Mouse (Mus musculus): Measurements from ENCODE around the gene Gm21981. TPM values are rescaled to one million over a fixed set of nuclear protein-coding genes. Genes with fewer than 3 reads are reported as not detected.

Gene Gm21981
- total and polyA plus RNA-seq, 3 experiments: 0.71 to 0.81 TPM; not detected in 1

DNA sequence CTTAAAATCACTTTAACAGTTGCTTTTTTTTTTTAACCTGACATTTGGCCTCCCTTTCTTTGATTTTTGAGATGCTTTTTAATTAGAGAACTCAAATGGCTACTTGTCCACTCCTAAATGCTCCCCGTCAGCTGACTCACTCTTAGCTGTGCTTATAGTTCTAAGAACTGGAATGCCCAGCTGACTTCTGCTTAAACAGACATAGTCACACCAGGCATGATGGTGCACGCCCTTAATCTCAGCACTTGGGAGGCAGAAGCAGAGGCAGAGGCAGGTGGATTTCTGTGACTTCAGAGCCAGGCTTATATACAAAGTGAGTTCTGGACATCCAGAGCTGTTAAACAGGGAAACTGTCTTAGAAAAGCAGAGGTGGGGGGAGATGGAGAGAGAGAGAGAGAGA, 42.3 kb downstream of the Gm21981 start:
- no peak overlapping the region for H3K4me3 ChIP-seq (ENCODE audit: control insufficient read depth in 1 of 2, insufficient read depth in 1 of 2, low read depth in 2 of 2, low read length in 2 of 2)
- H3K27me3 ChIP-seq (ENCODE audit: control insufficient read depth in 1 of 2, insufficient read depth in 2 of 2, low read length in 2 of 2): no peaks in the 10 kb centered on the region
- H3K4me1 ChIP-seq (ENCODE audit: control insufficient read depth in 1 of 2, insufficient read depth in 2 of 2, low read length in 2 of 2): no peaks in the 10 kb centered on the region
- TF ChIP-seq POLR2AphosphoS5 (IDR thresholded peaks at IDR 0.05; ENCODE audit: borderline replicate concordance, low read depth, low read length) (no peak), POLR2A (IDR thresholded peaks at IDR 0.05; ENCODE audit: control insufficient read depth in 1 of 2, insufficient read depth in 1 of 2, low read depth in 1 of 2, low read length in 2 of 2, poor library complexity in 1 of 2) (no peak), MYB (IDR thresholded peaks at IDR 0.05; ENCODE audit: low read depth, low read length) (no peak), ZMIZ1 (IDR thresholded peaks at IDR 0.05; ENCODE audit: low read depth, low read length) (no peak), JUND (IDR thresholded peaks at IDR 0.05; ENCODE audit: low read depth, low read length) (no peak), KAT2A (conservative IDR thresholded peaks at IDR 0.05; ENCODE audit: low read depth, low read length) (no peak), HCFC1 (IDR thresholded peaks at IDR 0.05; ENCODE audit: low read depth, low read length) (no peak), SMC3 (IDR thresholded peaks at IDR 0.05; ENCODE audit: low read depth, low read length) (no peak), GATA1 (IDR thresholded peaks at IDR 0.05; ENCODE audit: low read depth, low read length) (no peak), MAFK (IDR thresholded peaks at IDR 0.05; ENCODE audit: borderline replicate concordance, low read depth, low read length) (no peak)
- no peaks in the 10 kb centered on the region for H3K79me2 ChIP-seq (ENCODE audit: control insufficient read depth, insufficient read depth, low read length, poor library complexity)
- H3K36me3 ChIP-seq (ENCODE audit: control insufficient read depth in 1 of 2, insufficient read depth in 2 of 2, low read length in 2 of 2): no peaks in the 10 kb centered on the region
- H3K9ac ChIP-seq (ENCODE audit: control insufficient read depth, low read depth, low read length, poor library complexity, severe bottlenecking): no peak overlapping the region
- no peak overlapping the region for H3K27ac ChIP-seq (ENCODE audit: control insufficient read depth, low read depth, low read length)
- DNase-seq (ENCODE audit: low read depth, low spot score): no peak
- H3K9me3 ChIP-seq (replicated peaks; ENCODE audit: insufficient read depth, low read length): no peaks in the 10 kb centered on the region

DNA sequence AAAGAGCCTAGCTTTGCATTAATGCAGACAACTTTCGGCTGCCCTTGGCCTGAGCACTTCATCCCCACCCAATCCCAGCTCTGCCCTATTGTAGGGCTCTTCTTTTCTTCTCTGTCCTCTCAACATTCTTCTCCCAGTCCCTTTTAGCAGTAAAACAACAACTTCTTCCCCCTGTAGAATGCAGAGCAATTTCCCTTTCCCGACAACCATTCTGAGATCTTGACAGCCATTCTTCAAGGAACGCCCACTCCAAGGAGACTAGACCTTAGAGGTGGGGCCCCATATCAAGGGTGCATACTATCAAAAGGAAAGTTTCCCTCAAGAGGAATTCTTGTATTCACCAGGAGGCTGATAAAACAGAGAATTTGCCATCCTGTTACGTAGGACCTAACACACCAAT, 45.3 kb downstream of the Gm21981 start:
- H3K27me3 ChIP-seq (ENCODE audit: control insufficient read depth in 1 of 2, insufficient read depth in 2 of 2, low read length in 2 of 2): no peaks in the 10 kb centered on the region
- H3K4me1 ChIP-seq (ENCODE audit: control insufficient read depth in 1 of 2, insufficient read depth in 2 of 2, low read length in 2 of 2): no peaks in the 10 kb centered on the region
- no peaks in the 10 kb centered on the region for H3K79me2 ChIP-seq (ENCODE audit: control insufficient read depth, insufficient read depth, low read length, poor library complexity)
- no peaks in the 10 kb centered on the region for H3K9me3 ChIP-seq (replicated peaks; ENCODE audit: insufficient read depth, low read length)
- no peaks in the 10 kb centered on the region for H3K36me3 ChIP-seq (ENCODE audit: control insufficient read depth in 1 of 2, insufficient read depth in 2 of 2, low read length in 2 of 2)
- H3K4me3 ChIP-seq (ENCODE audit: control insufficient read depth in 1 of 2, insufficient read depth in 1 of 2, low read depth in 2 of 2, low read length in 2 of 2): no peak overlapping the region
- no peak overlapping the region for H3K27ac ChIP-seq (ENCODE audit: control insufficient read depth, low read depth, low read length)
- TF ChIP-seq KAT2A (conservative IDR thresholded peaks at IDR 0.05; ENCODE audit: low read depth, low read length): no peak
- TF ChIP-seq NRF1 (IDR thresholded peaks at IDR 0.05; ENCODE audit: insufficient read depth, low read depth, low read length, poor library complexity, severe bottlenecking): no peak
- no peak for TF ChIP-seq BHLHE40 (IDR thresholded peaks at IDR 0.05; ENCODE audit: borderline replicate concordance, low read depth, low read length)
- no peak for TF ChIP-seq MEF2A (IDR thresholded peaks at IDR 0.05; ENCODE audit: extremely low read depth, insufficient replicate concordance, low read depth, low read length, poor library complexity, severe bottlenecking)
- no peak for TF ChIP-seq ETS1 (IDR thresholded peaks at IDR 0.05; ENCODE audit: low read depth, low read length)
- TF ChIP-seq MYC (IDR thresholded peaks at IDR 0.05; ENCODE audit: low read depth, low read length): no peak
- TF ChIP-seq USF2 (IDR thresholded peaks at IDR 0.05; ENCODE audit: borderline replicate concordance in 1 of 2, insufficient read depth in 1 of 2, low read depth in 1 of 2, low read length in 2 of 2): no peak
- no peak for TF ChIP-seq UBTF (IDR thresholded peaks at IDR 0.05; ENCODE audit: borderline replicate concordance, insufficient read depth, low read depth, low read length)
- no peak for TF ChIP-seq CHD2 (IDR thresholded peaks at IDR 0.05; ENCODE audit: low read length)
- TF ChIP-seq ZNF384 (IDR thresholded peaks at IDR 0.05; ENCODE audit: low read depth, low read length): no peak
- DNase-seq (ENCODE audit: low read depth, low spot score): no peak
- no peak overlapping the region for H3K9ac ChIP-seq (ENCODE audit: control insufficient read depth, low read depth, low read length, poor library complexity, severe bottlenecking)
